Mouse (Mus musculus) embryonic facial prominence, embryonic 11.5 days (tissue): Measurements from ENCODE around the gene Dhrs2. TPM values are rescaled to one million over a fixed set of nuclear protein-coding genes. Genes with fewer than 3 reads are reported as not detected.

Experiments
- ATAC-seq: fragments of 200-750 bp; cut with Nextera tagmentation; replicated peaks from 2 replicates; pipeline ENCODE4 v1.8.0; 2017; ENCODE audit warnings: low read depth; ENCODE audit not compliant: insufficient number of reproducible peaks, low FRiP score, low TSS enrichment
- DNase-seq: peaks from one replicate; pipeline ENCODE4 v3.0.0-alpha.2; 2015; ENCODE audit warnings: low spot score
- H3K27ac ChIP-seq: fragments of 300-500 bp; sonication (generic); replicated peaks from 2 replicates; pipeline ENCODE4 v1.5.1; 2014; ENCODE audit warnings: mild to moderate bottlenecking, low read depth, low read length, control low read depth
- H3K27me3 ChIP-seq: fragments of 300-500 bp; sonication (generic); 2 replicates; pipeline ENCODE4 v1.6.1; 2014; ENCODE audit warnings: mild to moderate bottlenecking, low read length, moderate library complexity, mixed read lengths; ENCODE audit not compliant: control insufficient read depth, insufficient read depth
- H3K36me3 ChIP-seq: fragments of 300-500 bp; sonication (generic); replicated peaks from 2 replicates; pipeline ENCODE4 v1.6.1; 2014; ENCODE audit warnings: low read depth, mild to moderate bottlenecking, low read length, moderate library complexity, mixed read lengths; ENCODE audit not compliant: control insufficient read depth, insufficient read depth
- H3K4me1 ChIP-seq: fragments of 300-500 bp; sonication (generic); 2 replicates; pipeline ENCODE4 v1.6.1; 2014; ENCODE audit warnings: low read length, mixed read lengths; ENCODE audit not compliant: control insufficient read depth, insufficient read depth
- H3K4me2 ChIP-seq: fragments of 300-500 bp; sonication (generic); 2 replicates; pipeline ENCODE4 v1.6.1; 2014; ENCODE audit warnings: low read depth, mild to moderate bottlenecking, control low read depth, low read length, moderate library complexity
- H3K4me3 ChIP-seq: fragments of 300-500 bp; sonication (generic); 2 replicates; pipeline ENCODE4 v1.5.1; 2014; ENCODE audit warnings: low read depth, low read length, control low read depth
- H3K9ac ChIP-seq: fragments of 300-500 bp; sonication (generic); replicated peaks from 2 replicates; pipeline ENCODE4 v1.6.1; 2014; ENCODE audit warnings: mild to moderate bottlenecking, control low read depth, low read length
- H3K9me3 ChIP-seq: fragments of 300-500 bp; sonication (generic); replicated peaks from 2 replicates; pipeline ENCODE4 v1.6.1; 2016; ENCODE audit warnings: mild to moderate bottlenecking, low read length, inconsistent platforms, mixed read lengths; ENCODE audit not compliant: control insufficient read depth
- WGBS: fragments of 180-500 bp; shearing (Covaris S2); extraction: QIAGEN DNeasy Blood & Tissue Kit; methylation state at CpG from one replicate; pipeline ENCODE4 v1.1.7; 2014; 5-methylcytosine and 5-hydroxymethylcytosine counted together
- polyA plus RNA-seq: library from polyadenylated mRNA; unstranded; fragments of >200 nt; fragmentation: Nextera tagmentation; extraction: Ambion mirVana; gene quantifications from 2 replicates; pipeline ENCODE4 v1.2.1, GENCODE M21; 2014

The Dhrs2 gene
- polyA plus RNA-seq, 1 experiment from 2014 or later = not detected

DNA sequence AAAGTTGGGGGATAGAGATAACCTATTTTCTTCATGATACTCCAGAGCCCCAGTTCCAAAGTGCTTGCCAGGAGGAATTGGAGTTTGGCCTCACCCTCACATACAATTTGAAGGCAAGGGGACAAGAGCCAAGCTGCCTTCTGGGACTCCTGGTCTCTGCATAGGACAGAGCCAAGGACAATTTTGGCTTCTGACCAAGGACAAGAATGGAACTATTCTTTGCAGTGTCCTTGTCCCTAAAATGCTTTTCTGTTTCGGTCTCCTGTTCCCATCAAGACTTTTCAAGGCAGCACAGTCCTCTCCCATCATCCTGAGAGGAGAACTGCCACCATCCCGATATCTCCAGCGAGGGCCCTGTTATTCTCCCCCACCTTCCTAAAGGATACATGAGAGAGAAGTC lies 8.2 kb upstream of the Dhrs2 start:
- no peaks in the 10 kb centered on the region for H3K27me3 ChIP-seq
- no peak overlapping the region for H3K4me2 ChIP-seq
- H3K27ac ChIP-seq = no peak overlapping the region
- H3K9me3 ChIP-seq = no peaks in the 10 kb centered on the region
- DNase-seq (no peak), ATAC-seq (no peak)
- WGBS = 92% methylated on average over 3 of the region's 3 CpGs
- H3K4me1 ChIP-seq = no peaks in the 10 kb centered on the region
- no peaks in the 10 kb centered on the region for H3K36me3 ChIP-seq
- no peak overlapping the region for H3K9ac ChIP-seq
- no peak overlapping the region for H3K4me3 ChIP-seq

DNA sequence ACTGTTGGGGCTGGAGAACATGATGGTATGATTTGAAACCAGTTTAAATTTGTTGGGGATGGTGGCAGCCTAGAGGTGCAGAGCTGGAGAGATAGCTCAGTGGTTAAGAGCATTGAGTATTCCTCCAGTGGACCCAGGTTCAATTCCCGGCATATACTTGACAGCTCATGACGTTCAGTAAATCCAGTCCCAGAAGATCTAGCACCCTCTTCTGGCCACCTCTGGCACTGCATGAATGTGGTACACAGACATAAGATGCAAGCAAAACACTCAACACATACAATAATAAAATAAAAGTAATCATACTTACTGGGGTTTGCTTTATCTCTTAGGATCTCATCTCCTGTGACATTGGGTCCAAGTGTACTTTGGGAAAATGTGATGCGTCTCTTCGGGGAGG lies 7.3 kb upstream of the Dhrs2 start:
- ATAC-seq (no peak), DNase-seq (peak; percentile 46)
- no peak overlapping the region for H3K4me2 ChIP-seq
- H3K9ac ChIP-seq = no peak overlapping the region
- H3K27ac ChIP-seq = no peak overlapping the region
- no peaks in the 10 kb centered on the region for H3K4me1 ChIP-seq
- no peaks in the 10 kb centered on the region for H3K36me3 ChIP-seq
- no peak overlapping the region for H3K4me3 ChIP-seq
- H3K9me3 ChIP-seq = no peaks in the 10 kb centered on the region
- 58% methylated on average over 4 of the region's 4 CpGs for WGBS
- no peaks in the 10 kb centered on the region for H3K27me3 ChIP-seq

DNA sequence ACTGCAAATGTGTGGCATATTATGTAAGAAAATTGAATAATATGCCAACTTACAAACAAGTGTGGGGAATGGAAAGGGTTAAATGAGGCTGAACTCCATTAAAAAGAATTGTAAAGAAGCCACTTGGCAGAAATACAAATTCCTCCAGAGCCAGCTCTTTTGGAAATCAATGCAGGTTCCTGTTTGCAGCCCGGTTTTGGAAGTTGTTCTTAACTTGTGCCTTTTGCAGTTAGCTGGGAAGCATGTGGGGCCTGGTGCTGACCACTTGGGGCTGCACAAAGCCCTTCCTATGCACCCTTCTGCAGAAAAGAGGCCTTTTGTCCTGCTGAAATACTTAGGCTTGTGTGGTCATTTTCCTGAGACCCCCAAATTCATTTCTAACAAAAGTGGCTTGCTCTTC lies 1.4 kb downstream of the Dhrs2 start:
- peak; percentile 7 for DNase-seq
- no peak overlapping the region for H3K4me2 ChIP-seq
- no peaks in the 10 kb centered on the region for H3K27me3 ChIP-seq
- no peak overlapping the region for H3K4me3 ChIP-seq
- H3K36me3 ChIP-seq = no peaks in the 10 kb centered on the region
- no peak overlapping the region for H3K9ac ChIP-seq
- no peak for ATAC-seq
- no peaks in the 10 kb centered on the region for H3K4me1 ChIP-seq
- no peaks in the 10 kb centered on the region for H3K9me3 ChIP-seq
- 20% methylated on average over 1 of the region's 1 CpGs for WGBS
- no peak overlapping the region for H3K27ac ChIP-seq

DNA sequence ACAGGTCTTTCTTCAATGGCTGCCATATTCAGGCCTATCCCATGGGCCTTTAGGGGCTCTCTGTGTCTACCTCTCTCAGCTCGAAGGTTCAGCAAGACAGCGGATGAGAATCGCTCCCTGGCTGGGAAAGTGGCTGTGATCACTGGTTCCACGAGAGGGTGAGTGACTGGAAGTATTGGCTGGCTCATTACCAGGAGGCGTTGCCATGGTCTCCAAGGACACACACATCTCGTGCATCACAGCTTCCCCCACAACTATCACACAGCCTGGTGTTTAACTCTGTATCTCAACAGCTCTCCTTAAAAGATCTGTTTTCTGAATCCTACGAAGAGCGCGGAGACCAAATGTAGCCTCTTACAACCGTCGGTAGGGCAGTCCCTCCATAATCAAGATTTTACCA lies 12.8 kb downstream of the Dhrs2 start:
- 87% methylated on average over 11 of the region's 11 CpGs for WGBS
- Histone ChIP-seq H3K4me3 (no peak overlapping the region), H3K27ac (no peak overlapping the region), H3K4me2 (no peak overlapping the region), H3K27me3 (no peaks in the 10 kb centered on the region), H3K9ac (no peak overlapping the region), H3K36me3 (no peaks in the 10 kb centered on the region), H3K4me1 (no peaks in the 10 kb centered on the region), H3K9me3 (no peaks in the 10 kb centered on the region)
- ATAC-seq = no peak
- DNase-seq = no peak

DNA sequence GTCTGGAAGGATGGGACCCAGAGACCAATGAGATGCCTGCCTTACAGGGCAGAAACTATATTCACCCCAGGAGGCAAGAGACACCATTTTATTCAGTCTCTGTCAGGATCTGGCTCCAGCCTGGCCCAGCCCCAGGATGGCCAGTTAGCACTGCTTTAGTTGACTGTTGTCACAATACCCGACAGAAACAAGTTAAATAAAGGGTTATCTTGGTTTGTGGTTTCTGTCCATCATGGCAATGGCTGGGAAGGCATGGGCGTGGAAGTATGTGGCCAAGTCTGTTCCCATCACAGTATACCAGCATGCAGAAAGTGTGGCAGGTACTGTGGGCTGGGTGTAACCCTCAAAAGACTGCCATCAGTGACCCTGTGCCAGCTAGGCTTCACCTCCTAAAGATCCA lies 14.9 kb downstream of the Dhrs2 start:
- Histone ChIP-seq H3K4me2 (no peak overlapping the region), H3K9me3 (no peaks in the 10 kb centered on the region), H3K27me3 (no peaks in the 10 kb centered on the region), H3K36me3 (no peaks in the 10 kb centered on the region), H3K4me1 (no peaks in the 10 kb centered on the region), H3K27ac (no peak overlapping the region), H3K9ac (no peak overlapping the region), H3K4me3 (no peak overlapping the region)
- DNase-seq = no peak
- WGBS = 82% methylated on average over 2 of the region's 2 CpGs
- no peak for ATAC-seq

DNA sequence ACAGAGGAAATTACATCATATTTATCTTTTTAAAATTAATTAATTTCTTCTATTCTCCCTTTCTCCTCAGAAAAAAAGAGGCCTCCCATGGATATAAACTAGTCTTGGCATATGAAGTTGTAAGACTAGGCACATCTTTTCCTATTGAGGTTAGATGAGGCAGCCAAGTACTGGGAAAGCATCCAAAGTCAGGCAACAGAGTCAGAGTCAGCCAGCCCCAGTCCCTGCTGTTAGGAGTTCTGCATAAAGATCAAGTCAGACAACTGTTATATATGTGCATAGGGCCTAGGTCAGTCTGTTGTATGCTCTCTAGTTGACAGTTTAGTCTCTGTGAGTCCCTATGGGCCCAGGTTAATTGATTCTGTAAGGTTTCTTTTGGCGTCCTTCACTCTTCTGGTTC lies 20.9 kb downstream of the Dhrs2 start:
- Histone ChIP-seq H3K4me3 (no peak overlapping the region), H3K27ac (no peak overlapping the region), H3K9me3 (no peaks in the 10 kb centered on the region), H3K9ac (no peak overlapping the region), H3K36me3 (no peaks in the 10 kb centered on the region), H3K4me2 (no peak overlapping the region), H3K4me1 (no peaks in the 10 kb centered on the region), H3K27me3 (no peaks in the 10 kb centered on the region)
- DNase-seq = no peak
- WGBS = 86% methylated on average over 1 of the region's 1 CpGs
- no peak for ATAC-seq

DNA sequence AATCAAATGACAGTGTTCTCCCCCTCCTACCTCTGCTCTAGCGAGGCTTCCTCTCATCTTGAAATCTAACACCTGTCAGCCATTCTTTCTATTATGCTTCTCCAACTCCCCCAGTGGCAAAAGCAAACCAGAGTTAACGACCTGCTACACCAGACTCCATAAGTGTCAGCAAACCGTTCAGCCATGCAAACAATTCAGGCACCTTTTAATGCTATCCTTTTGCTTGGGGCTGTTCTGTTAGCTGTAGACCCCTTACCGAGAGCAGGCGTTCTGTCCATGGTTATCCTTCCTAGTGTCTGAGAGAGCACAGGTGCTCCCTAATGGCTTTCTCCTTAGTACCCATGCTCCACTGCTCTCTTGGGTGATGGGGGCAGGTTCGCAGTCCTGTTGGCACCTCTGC lies 25.4 kb downstream of the Dhrs2 start:
- ATAC-seq (no peak), DNase-seq (no peak)
- Histone ChIP-seq H3K9ac (no peak overlapping the region), H3K4me2 (no peak overlapping the region), H3K36me3 (no peaks in the 10 kb centered on the region), H3K27ac (no peak overlapping the region), H3K4me3 (no peak overlapping the region), H3K4me1 (no peaks in the 10 kb centered on the region), H3K9me3 (no peaks in the 10 kb centered on the region), H3K27me3 (no peaks in the 10 kb centered on the region)
- WGBS = 55% methylated on average over 6 of the region's 6 CpGs

DNA sequence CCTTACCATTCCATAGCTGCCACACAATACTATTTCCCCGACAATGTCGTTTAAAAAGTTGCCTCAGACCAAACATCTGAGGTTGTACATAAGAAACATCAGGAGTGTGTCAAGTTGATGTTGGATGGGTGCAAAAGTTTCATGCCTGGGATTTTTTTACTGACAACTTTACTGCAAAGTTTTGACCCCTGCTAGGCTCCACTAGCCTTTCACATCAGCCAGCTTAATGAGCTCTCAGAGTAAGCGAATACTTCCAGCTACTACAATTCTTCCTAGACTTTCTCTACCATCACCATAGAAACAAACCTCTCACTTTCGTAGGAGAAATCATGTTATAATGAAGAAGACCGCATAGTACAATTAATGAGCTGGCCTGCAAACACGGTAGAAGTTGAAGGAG lies 26.5 kb downstream of the Dhrs2 start:
- no peak for ATAC-seq
- H3K9ac ChIP-seq = no peak overlapping the region
- H3K27ac ChIP-seq = no peak overlapping the region
- H3K4me1 ChIP-seq = no peaks in the 10 kb centered on the region
- H3K9me3 ChIP-seq = no peaks in the 10 kb centered on the region
- H3K27me3 ChIP-seq = no peaks in the 10 kb centered on the region
- no peak overlapping the region for H3K4me2 ChIP-seq
- 82% methylated on average over 6 of the region's 6 CpGs for WGBS
- no peak overlapping the region for H3K4me3 ChIP-seq
- DNase-seq = no peak
- no peaks in the 10 kb centered on the region for H3K36me3 ChIP-seq

DNA sequence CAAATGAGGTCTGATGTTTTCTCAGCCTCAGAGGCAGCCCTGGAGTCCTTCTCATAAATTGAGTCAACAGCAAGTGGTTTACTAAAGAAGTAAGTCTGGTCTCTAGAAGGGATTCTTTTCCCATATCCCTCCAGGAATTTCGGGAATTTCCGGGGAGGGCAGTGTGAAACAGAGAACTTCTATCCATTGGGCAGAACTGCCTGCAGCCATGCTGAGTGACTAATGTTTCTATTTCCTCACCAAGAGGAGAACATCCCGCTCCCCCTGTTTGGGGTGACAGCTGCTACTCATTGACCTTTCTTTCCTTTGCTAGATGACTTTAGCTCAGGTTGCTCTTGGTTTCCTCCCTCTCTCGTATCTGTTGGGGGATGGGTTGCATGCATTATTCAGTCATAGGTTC lies 31.8 kb downstream of the Dhrs2 start:
- Histone ChIP-seq H3K4me2 (no peak overlapping the region), H3K27me3 (no peaks in the 10 kb centered on the region), H3K4me1 (no peaks in the 10 kb centered on the region), H3K4me3 (no peak overlapping the region), H3K27ac (no peak overlapping the region), H3K36me3 (no peaks in the 10 kb centered on the region), H3K9ac (no peak overlapping the region), H3K9me3 (no peaks in the 10 kb centered on the region)
- DNase-seq (peak; percentile 66), ATAC-seq (no peak)
- WGBS = 38% methylated on average over 4 of the region's 4 CpGs
